18 mouse cellular contexts compared by ENCODE assay signal in the genomic region with DNA sequence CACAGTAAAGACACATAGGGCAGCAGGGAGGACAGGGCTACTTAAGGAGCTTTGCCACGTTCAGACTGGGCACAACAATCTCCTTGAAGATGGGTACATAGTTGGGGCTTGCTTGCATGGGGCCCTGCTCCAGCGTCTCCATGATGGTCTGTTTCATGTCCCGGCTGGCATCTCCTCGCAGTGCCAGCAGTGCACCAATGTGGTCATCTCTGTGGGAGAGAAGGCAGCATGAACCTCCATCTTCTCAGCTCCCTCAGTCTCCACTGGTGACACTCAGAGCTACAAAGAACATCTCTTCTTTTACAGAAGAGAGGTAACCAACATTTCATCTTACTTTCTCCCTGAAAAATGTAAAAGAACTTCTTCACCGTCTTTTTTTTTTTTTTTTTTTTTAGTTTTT. TPM values are rescaled to one million over a fixed set of nuclear protein-coding genes. Genes with fewer than 3 reads are reported as not detected.
"Had no signal": no experiment of that assay in that cellular context is flagged by ENCODE, and none has a peak within 500 bp of the region (broad histone marks: within the 10 kb centered on the region; RNA-seq: fewer than 3 reads in every experiment).

No protein-coding gene starts in this region.

- H3K9me3 ChIP-seq: neural tube, embryonic 13.5 days; neural tube, embryonic 15.5 days; stomach, embryonic 15.5 days had no signal

- DNase-seq: retina, postnatal 1 day; right cerebral cortex, adult 18-20 months; right cerebral cortex, postnatal 14 days; right cerebral cortex, postnatal 25 days; right cerebral cortex, postnatal 4 days; spleen, adult 18-20 months; thymus, adult 18-20 months; thymus, adult 2 months; thymus, postnatal 14 days; thymus, postnatal 25 days; thymus, postnatal 36 days; thymus, postnatal 4 days had no signal

- H3K4me1 ChIP-seq: stomach, embryonic 15.5 days had no signal

- H3K27me3 ChIP-seq: neural tube, embryonic 13.5 days; neural tube, embryonic 15.5 days; stomach, embryonic 15.5 days had no signal

- H3K4me3 ChIP-seq: neural tube, embryonic 13.5 days; neural tube, embryonic 15.5 days; stomach, embryonic 15.5 days had no signal

- H3K9ac ChIP-seq: neural tube, embryonic 13.5 days; neural tube, embryonic 15.5 days; stomach, embryonic 15.5 days had no signal

- H3K4me2 ChIP-seq: neural tube, embryonic 13.5 days; neural tube, embryonic 15.5 days; stomach, embryonic 15.5 days had no signal

- H3K27ac ChIP-seq: neural tube, embryonic 13.5 days; neural tube, embryonic 15.5 days; stomach, embryonic 15.5 days; stomach, postnatal 0 days had no signal

RNA-seq across cellular contexts. Expression of gene Slc9a3, which starts 50.8 kb away (rescaled TPM):
- total RNA-seq: neutrophil, adult 5-6 weeks had no signal
- polyA plus RNA-seq: stomach, embryonic 14.5 days had no signal
